Mouse (Mus musculus): ENCODE results near the gene Ercc2.

GRCm38 (mm10) chr7:19337122-19337521, 44.7 kb upstream of the Ercc2 start:
- TF ChIP-seq CTCF (IDR thresholded peaks at IDR 0.05; ENCODE audit: low read depth, low read length): no peak
- TF ChIP-seq EP300 (IDR thresholded peaks at IDR 0.05; ENCODE audit: insufficient read depth, low read depth, low read length): no peak

Data from ES-Bruce4 (cell line).